Mouse (Mus musculus): Measurements from ENCODE around the gene Dnaaf3. TPM values are rescaled to one million over a fixed set of nuclear protein-coding genes. Genes with fewer than 3 reads are reported as not detected.

Dnaaf3 gene
- polyA plus RNA-seq, 1 experiment = 2.2 TPM

GRCm38 (mm10) chr7:4500892-4501471 is 31.3 kb downstream of the Dnaaf3 start:
- no peak for TF ChIP-seq CTCF (IDR thresholded peaks at IDR 0.05; ENCODE audit: control insufficient read depth, insufficient read depth, low read length)
- TF ChIP-seq POLR2A (IDR thresholded peaks at IDR 0.05; ENCODE audit: borderline replicate concordance, control insufficient read depth, low read depth, low read length) = no peak
- peak overlapping the region; percentile 98 for H3K4me3 ChIP-seq (replicated peaks; ENCODE audit: control insufficient read depth, low read depth, low read length)
- H3K4me1 ChIP-seq (ENCODE audit: control insufficient read depth, insufficient read depth, low read length) = peaks cover 10% of the 10 kb centered on the region
- WGBS = under 1% methylated on average over 46 of the region's 52 CpGs
- H3K27ac ChIP-seq (ENCODE audit: control insufficient read depth, insufficient read depth, low read depth, low read length, poor library complexity) = peak overlapping the region; percentile 78

- Histone ChIP-seq H3K27ac (ENCODE audit: control insufficient read depth, insufficient read depth, low read depth, low read length, poor library complexity) (no peak overlapping the region), H3K4me1 (ENCODE audit: control insufficient read depth, insufficient read depth, low read length) (peaks cover 5% of the 10 kb centered on the region; the same call in 1 of the 2 replicates), H3K4me3 (replicated peaks; ENCODE audit: control insufficient read depth, low read depth, low read length) (no peak overlapping the region)
- TF ChIP-seq CTCF (IDR thresholded peaks at IDR 0.05; ENCODE audit: control insufficient read depth, insufficient read depth, low read length) (no peak), POLR2A (IDR thresholded peaks at IDR 0.05; ENCODE audit: borderline replicate concordance, control insufficient read depth, low read depth, low read length) (no peak)
- WGBS = 89% methylated on average over 4 of the region's 4 CpGs
Measured at GRCm38 (mm10) chr7:4499034-4499433, 33.2 kb downstream of the Dnaaf3 start.

- TF ChIP-seq POLR2A (IDR thresholded peaks at IDR 0.05; ENCODE audit: borderline replicate concordance, control insufficient read depth, low read depth, low read length) (no peak), CTCF (IDR thresholded peaks at IDR 0.05; ENCODE audit: control insufficient read depth, insufficient read depth, low read length) (no peak)
- 37% methylated on average over 9 of the region's 9 CpGs for WGBS
- Histone ChIP-seq H3K4me1 (ENCODE audit: control insufficient read depth, insufficient read depth, low read length) (peaks cover under 1% of the 10 kb centered on the region; the same call in 1 of the 2 replicates), H3K27ac (ENCODE audit: control insufficient read depth, insufficient read depth, low read depth, low read length, poor library complexity) (no peak overlapping the region), H3K4me3 (replicated peaks; ENCODE audit: control insufficient read depth, low read depth, low read length) (no peak overlapping the region)
Measured at GRCm38 (mm10) chr7:4498251-4498650, 34.0 kb downstream of the Dnaaf3 start.

- TF ChIP-seq CTCF (IDR thresholded peaks at IDR 0.05; ENCODE audit: control insufficient read depth, insufficient read depth, low read length) (no peak), POLR2A (IDR thresholded peaks at IDR 0.05; ENCODE audit: borderline replicate concordance, control insufficient read depth, low read depth, low read length) (no peak)
- H3K4me1 ChIP-seq (ENCODE audit: control insufficient read depth, insufficient read depth, low read length) = peaks cover 4% of the 10 kb centered on the region; the same call in 1 of the 2 replicates
- H3K27ac ChIP-seq (ENCODE audit: control insufficient read depth, insufficient read depth, low read depth, low read length, poor library complexity) = no peak overlapping the region
- no peak overlapping the region for H3K4me3 ChIP-seq (replicated peaks; ENCODE audit: control insufficient read depth, low read depth, low read length)
- WGBS = 92% methylated on average over 9 of the region's 9 CpGs
Measured at GRCm38 (mm10) chr7:4497271-4497903, 34.9 kb downstream of the Dnaaf3 start.

- H3K4me3 ChIP-seq (replicated peaks; ENCODE audit: control insufficient read depth, low read depth, low read length) = no peak overlapping the region
- 97% methylated on average over 3 of the region's 3 CpGs for WGBS
- H3K27ac ChIP-seq (ENCODE audit: control insufficient read depth, insufficient read depth, low read depth, low read length, poor library complexity) = no peak overlapping the region
- peaks cover 4% of the 10 kb centered on the region; the same call in 1 of the 2 replicates for H3K4me1 ChIP-seq (ENCODE audit: control insufficient read depth, insufficient read depth, low read length)
- TF ChIP-seq POLR2A (IDR thresholded peaks at IDR 0.05; ENCODE audit: borderline replicate concordance, control insufficient read depth, low read depth, low read length) = no peak
- TF ChIP-seq CTCF (IDR thresholded peaks at IDR 0.05; ENCODE audit: control insufficient read depth, insufficient read depth, low read length) = no peak
Measured at GRCm38 (mm10) chr7:4496468-4496867, 35.8 kb downstream of the Dnaaf3 start.

- peaks cover 4% of the 10 kb centered on the region; the same call in 1 of the 2 replicates for H3K4me1 ChIP-seq (ENCODE audit: control insufficient read depth, insufficient read depth, low read length)
- TF ChIP-seq CTCF (IDR thresholded peaks at IDR 0.05; ENCODE audit: control insufficient read depth, insufficient read depth, low read length) (no peak), POLR2A (IDR thresholded peaks at IDR 0.05; ENCODE audit: borderline replicate concordance, control insufficient read depth, low read depth, low read length) (no peak)
- 24% methylated on average over 1 of the region's 1 CpGs for WGBS
- H3K27ac ChIP-seq (ENCODE audit: control insufficient read depth, insufficient read depth, low read depth, low read length, poor library complexity) = no peak overlapping the region
- H3K4me3 ChIP-seq (replicated peaks; ENCODE audit: control insufficient read depth, low read depth, low read length) = no peak overlapping the region
Measured at GRCm38 (mm10) chr7:4493991-4494390, 38.3 kb downstream of the Dnaaf3 start.

- H3K4me3 ChIP-seq (replicated peaks; ENCODE audit: control insufficient read depth, low read depth, low read length) = no peak overlapping the region
- H3K27ac ChIP-seq (ENCODE audit: control insufficient read depth, insufficient read depth, low read depth, low read length, poor library complexity) = peak overlapping the region; percentile 58
- H3K4me1 ChIP-seq (ENCODE audit: control insufficient read depth, insufficient read depth, low read length) = peaks cover 4% of the 10 kb centered on the region; the same call in 1 of the 2 replicates
- WGBS = 30% methylated on average over 13 of the region's 13 CpGs
- TF ChIP-seq POLR2A (IDR thresholded peaks at IDR 0.05; ENCODE audit: borderline replicate concordance, control insufficient read depth, low read depth, low read length) = no peak
- no peak for TF ChIP-seq CTCF (IDR thresholded peaks at IDR 0.05; ENCODE audit: control insufficient read depth, insufficient read depth, low read length)
Measured at GRCm38 (mm10) chr7:4492284-4493224, 39.7 kb downstream of the Dnaaf3 start.

GRCm38 (mm10) chr7:4491308-4491707 is 40.9 kb downstream of the Dnaaf3 start:
- Histone ChIP-seq H3K4me1 (ENCODE audit: control insufficient read depth, insufficient read depth, low read length) (peaks cover 4% of the 10 kb centered on the region; the same call in 1 of the 2 replicates), H3K4me3 (replicated peaks; ENCODE audit: control insufficient read depth, low read depth, low read length) (no peak overlapping the region), H3K27ac (ENCODE audit: control insufficient read depth, insufficient read depth, low read depth, low read length, poor library complexity) (no peak overlapping the region)
- 41% methylated on average over 6 of the region's 6 CpGs for WGBS
- TF ChIP-seq CTCF (IDR thresholded peaks at IDR 0.05; ENCODE audit: control insufficient read depth, insufficient read depth, low read length) (no peak), POLR2A (IDR thresholded peaks at IDR 0.05; ENCODE audit: borderline replicate concordance, control insufficient read depth, low read depth, low read length) (no peak)
